Mouse (Mus musculus): ENCODE data around the gene Asic5. TPM values are rescaled to one million over a fixed set of nuclear protein-coding genes. Genes with fewer than 3 reads are reported as not detected.

The Asic5 gene
- polyA plus RNA-seq, 1 experiment from 2014 or later = not detected

Other genes with a start within 250 kb of the Asic5 start
- gene Ctso, start 49.7 kb upstream of the Asic5 start, polyA plus RNA-seq (2014; fragmentation: Nextera tagmentation; extraction: Ambion mirVana) = 8.0 and 10.6 TPM in 2 replicates
- not detected in 2 replicates for gene Tdo2, start 6.1 kb upstream of the Asic5 start, polyA plus RNA-seq (2014; fragmentation: Nextera tagmentation; extraction: Ambion mirVana)
- 6.6 and 7.0 TPM in 2 replicates for gene Gucy1b1, start 92.4 kb downstream of the Asic5 start, polyA plus RNA-seq (2014; fragmentation: Nextera tagmentation; extraction: Ambion mirVana)
- gene Gucy1a1, start 163.5 kb downstream of the Asic5 start, polyA plus RNA-seq (2014; fragmentation: Nextera tagmentation; extraction: Ambion mirVana) = 3.0 and 3.1 TPM in 2 replicates